Mouse (Mus musculus) retina, embryonic 14.5 days (tissue): Measurements from ENCODE around the gene Dlx1.

Experiments
- DNase-seq: peaks from one replicate; pipeline ENCODE4 v3.0.0-alpha.2; 2015; ENCODE audit warnings: low spot score

The Dlx1 gene

DNA sequence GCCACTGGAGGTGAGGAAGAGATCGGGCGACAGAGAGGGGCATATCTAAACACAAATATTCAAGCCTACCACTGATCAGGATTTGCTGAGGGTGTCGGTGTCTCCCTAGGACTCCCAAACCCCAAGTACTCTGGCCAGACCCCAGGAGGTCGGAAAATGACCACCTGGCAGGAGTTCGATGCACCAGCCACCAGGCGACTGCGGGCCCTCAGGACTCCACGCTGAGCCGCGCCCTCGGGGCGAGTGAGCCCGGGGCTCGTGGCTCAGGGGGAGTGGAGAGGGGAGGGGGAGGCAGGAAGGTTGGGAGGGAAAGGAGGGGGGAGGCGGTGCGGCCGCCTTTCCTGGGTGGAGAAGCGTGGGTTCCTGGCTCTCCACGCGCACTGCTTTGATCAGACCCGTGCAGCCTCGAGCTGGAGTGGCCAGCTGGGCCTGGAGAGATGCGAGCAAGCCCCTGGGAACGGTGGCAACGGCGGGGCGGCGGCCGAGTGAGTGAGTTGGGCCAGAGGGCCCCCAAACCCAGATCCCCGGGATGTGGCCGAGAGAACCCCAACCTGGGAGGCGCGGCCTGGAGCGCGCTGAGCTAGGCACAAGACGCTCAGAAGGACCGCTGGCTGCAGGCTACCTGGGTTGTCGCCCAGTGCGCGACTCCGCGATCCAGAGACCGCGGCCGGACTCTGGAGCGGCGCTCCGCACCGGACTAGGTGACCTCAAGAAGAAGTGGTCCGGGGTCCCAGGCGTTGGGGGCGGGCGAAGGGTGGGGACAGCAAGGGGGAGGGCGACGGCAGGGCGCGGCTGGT is 999 bp downstream of the Dlx1 start:
- peak; percentile 61 for DNase-seq

DNA sequence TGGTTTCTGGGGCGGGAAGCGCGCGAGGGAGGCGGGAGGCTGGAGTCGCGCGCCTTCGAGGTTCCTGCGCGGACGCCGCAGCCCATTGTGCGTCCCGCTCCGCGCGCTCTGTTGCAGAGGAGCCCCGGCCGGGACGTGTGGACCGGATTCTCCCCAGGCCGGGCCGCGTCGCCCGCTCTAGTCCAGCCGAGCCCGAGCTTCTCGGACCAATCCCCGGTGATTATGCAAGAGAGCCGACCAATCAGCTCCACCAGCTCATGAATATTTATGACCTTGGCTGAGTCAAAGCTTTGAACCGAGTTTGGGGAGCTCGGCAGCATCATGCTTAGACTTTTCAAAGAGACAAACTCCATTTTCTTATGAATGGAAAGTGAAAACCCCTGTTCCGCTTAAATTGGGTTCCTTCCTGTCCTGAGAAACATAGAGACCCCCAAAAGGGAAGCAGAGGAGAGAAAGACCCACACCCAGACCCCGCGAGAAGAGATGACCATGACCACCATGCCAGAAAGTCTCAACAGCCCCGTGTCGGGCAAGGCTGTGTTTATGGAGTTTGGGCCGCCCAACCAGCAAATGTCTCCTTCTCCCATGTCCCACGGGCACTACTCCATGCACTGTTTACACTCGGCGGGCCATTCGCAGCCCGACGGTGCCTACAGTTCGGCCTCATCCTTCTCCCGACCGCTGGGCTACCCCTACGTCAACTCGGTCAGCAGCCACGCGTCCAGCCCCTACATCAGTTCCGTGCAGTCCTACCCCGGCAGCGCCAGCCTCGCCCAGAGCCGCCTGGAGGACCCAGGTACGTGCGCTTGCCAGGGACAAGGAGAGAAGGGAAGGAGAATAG is 1.8 kb downstream of the Dlx1 start:
- peak; percentile 92 for DNase-seq

DNA sequence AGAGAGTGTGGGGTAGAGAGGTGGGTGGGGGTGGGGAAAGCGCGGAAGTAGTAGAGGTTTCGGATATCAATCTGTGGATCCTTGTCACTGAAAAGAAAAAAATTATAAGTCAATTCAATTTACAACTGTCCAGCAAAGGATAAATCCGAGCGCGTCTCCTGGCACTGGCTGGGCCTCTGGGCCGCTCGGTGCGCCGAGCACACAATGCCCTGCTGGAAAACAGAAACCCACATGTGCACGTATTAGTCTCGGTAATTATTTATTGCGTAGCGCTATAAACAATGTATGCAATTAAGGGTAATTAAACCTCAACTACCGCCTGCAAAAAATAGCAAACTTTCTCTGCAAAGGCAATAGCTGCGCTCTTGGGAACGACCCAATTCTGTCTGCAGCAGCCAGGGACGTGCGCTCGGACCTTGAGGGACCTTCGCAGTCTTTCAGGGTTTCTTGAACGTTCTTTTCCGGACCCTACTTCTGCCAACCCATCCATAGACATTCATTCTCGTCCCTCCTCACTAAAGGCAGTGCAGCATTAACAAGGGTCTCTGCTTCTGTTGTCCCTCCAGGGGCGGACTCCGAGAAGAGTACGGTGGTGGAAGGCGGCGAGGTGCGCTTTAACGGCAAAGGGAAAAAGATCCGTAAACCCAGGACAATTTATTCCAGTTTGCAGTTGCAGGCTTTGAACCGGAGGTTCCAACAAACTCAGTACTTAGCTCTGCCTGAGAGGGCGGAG is 2.6 kb downstream of the Dlx1 start:
- peak; percentile 38 for DNase-seq

DNA sequence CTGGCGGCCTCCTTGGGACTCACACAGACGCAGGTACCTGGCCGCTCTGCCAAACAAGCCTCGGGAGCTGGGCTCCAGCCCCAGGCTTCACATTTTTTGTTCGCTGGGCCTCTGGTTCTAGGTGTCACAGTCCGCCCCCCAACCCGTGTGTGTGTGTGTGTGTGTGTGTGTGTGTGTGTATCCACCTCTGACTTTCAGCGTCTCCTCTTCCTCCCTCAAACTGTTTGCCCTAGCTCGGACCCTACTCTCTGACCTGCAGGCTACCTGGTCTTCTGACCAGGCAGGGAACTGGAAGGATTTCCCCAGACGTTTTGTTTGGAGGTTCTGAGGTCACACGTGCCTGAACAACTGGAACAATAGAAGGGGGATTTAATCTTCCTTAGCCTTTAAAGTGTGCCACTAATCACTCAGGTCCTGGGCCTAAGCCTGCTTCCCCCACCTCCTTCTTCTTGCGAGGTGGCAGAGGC is 3.2 kb downstream of the Dlx1 start:
- DNase-seq: no peak

DNA sequence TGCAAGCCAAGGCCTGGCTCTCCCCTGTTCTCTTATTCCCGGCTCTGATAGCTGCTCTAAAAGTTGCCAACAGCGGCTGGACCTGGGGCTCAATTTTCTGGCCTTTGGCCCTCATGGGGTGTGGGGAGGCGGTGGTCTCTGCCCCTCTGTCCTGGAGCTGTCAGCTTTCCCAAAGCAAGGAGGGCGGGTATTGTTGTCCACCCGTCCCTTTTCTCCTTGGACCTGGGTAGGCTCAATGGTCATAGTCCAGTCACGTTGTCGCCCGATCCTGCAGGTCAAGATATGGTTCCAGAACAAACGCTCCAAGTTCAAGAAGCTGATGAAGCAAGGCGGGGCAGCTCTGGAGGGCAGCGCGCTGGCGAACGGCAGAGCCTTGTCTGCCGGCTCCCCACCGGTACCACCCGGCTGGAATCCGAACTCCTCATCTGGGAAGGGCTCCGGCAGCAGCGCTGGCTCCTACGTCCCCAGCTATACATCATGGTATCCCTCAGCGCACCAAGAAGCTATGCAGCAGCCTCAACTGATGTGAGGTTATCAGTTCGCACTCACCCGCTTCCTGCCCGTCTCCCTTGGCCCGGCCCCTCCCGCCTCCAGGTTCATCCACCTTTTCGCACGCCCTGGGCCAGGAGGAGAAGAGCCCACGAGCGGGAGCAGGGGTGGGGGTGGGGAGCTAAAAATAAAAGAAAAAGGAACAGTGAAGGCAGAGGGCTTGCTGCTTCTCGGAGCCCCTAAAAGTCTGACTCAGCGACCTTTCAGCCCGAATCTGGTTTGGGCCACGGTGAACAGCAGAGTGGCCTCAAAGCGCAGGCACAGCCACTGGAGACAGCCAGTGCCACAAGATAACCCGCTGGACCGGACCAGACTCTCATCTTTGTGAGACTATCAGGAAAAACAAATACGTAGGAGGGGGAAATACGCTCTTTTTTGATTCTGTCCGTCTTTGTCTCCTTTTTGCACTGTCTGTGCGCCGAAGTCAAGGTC is 4.4 kb downstream of the Dlx1 start:
- DNase-seq: no peak

DNA sequence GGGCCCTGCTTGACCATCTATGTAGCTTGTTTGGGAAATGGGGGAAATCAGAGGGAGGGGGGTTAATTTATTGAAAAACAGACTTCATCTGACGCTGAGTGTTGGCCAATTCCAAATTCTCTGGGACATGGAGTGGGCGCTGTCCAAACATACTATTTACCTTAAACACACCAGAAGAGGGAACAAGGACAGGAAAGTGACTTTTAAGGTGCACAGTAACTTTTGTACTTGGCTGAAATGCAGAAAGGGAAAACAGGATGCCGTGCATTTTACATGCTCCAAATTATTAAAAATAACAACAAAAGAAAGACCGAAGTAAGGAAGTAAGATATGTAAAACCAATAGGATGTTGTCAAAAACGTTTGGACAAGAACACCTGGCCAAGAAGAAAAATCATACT is 5.2 kb downstream of the Dlx1 start:
- no peak for DNase-seq

DNA sequence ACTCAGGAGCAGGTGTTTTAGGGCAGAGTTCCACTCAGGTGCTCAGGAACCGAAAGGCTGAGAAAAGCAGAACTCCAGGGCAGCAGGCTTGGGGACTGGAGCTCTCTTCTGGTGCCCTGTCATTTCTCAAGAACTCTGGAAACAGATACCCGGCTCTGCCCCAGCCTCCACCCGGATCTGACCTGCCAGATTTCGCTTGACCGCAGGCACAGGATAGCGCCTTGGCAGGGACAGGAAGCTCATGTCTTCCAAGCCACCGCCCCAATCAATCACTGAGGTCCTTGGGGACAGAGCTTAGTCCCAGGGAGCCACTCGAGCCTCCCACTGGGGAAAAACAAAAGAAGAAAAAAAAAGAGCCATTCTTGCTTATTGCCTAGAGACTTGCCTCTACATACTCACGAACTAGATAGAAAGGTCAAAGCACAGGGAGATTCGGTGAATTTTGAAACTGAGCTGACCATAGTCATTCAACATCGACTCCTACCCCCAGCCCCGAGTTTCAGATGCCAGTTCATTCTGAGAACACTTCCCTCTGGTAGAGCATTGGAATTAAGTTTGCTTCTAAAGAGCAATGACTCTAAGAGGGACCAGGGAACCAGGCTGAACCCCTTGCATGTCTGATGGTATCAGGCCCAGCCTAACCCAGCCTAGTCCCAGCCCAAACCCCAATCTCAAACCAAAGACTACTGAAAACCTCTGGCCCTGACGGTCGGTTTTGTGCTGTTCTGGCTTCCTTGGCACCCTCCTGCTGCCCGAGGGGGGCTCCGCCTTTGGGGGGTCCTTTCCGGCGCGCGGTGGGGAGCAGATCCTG is 6.5 kb downstream of the Dlx1 start:
- peak; percentile 57 for DNase-seq

DNA sequence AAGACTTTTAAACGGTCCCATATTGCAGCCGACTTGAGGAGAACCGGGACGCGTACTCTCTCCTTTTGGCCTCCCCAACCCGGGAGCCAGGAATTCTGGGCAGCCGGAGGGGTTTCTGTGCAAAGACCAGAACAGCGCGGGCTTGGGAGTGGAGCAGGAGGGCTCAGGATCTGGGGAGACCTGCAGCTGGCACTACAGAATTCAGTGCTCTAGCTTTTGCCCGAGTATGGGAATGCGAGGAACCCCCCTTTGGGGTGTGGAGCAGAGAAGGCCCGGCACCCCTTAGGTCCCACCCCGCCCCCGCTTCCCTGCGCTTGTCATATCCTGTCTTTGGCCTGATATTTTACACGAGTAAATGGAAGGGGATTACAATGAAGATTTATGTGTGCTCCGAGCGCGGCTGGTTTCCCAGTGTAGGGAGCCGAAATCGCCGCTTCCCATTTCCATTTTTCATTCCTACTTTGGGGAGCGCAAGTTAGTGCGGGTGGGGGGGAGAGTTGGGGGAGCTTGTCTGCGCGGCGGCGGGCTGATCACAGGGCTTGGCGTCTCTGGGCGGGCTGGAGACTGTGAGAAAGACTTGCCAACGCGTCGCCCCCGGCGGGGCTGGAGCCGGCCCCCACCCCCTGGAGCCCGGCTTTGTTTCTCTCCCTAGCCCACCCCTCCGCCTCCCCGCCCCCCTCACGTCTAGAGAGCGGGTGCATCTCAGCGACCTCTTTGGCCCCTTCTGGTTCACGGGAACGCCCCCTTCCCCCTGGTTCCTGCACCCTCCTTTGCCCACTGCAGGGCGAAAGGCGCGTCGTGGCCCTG is 12.9 kb downstream of the Dlx1 start:
- DNase-seq: no peak

DNA sequence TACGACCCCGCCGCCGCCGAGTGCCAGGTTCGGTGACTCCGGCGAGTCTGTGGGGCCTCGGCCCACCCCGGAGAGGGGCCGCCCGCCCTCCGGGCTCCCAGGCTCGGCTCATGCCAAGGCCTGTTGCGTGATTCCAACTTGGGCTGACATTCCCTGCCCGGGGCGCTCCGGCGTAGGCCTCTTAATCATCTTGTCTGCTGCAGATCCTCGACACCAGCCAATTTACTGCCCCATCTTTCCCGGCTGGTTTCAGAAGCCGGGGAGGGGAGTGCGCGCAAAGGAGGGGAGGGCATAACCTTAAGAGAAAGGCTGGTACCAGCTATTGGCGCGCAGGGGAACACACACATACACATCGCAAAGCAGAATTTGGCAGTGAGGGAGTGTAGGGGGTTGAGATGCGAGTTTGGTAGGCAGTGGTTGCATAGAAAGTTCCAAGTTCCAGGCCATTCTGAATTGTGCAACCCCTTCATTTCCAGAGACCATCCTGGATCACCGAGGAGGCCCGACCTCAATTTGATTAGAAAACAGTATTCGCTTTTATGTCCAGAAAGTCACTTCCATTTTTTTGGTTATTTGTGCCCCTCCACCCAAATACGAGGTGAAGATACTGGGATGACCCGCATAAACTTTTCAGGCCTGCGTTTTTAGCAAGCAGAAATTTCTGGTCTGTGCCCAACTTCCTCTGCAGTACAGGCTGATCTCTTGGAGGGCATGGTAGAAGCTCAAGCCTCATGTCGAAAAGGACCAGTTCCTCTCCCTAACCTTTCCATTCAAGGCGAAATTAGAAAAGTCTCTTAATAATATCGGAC is 13.7 kb downstream of the Dlx1 start:
- peak; percentile 47 for DNase-seq

DNA sequence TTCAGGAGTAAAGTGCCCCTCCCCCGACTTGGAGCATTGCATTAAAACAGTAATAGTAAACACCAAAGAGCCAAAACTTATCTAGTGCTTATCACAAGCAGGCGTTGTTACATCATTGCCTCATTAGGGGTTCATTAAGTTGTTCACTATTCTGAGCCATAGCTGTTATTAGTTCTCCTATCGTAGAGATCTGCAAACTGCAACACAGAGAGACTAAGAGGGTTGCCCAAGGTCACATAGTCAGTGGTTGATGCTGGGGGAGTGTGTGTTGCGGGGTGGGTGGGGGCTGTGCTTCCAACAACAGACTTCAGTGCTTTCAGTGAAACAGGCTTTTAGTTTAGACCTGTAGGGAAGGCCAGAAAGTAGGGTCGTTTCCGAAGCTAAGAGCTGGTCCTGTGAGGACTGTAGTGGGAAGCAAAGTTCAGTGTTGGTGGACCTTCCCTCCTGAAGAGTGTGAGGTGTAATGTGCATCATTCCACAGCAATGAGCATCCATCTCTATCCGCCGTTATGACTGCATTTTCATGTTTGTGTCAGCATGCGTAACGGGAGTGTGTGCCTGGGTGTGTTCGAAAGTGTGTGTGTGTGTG is 14.4 kb downstream of the Dlx1 start:
- DNase-seq: no peak

DNA sequence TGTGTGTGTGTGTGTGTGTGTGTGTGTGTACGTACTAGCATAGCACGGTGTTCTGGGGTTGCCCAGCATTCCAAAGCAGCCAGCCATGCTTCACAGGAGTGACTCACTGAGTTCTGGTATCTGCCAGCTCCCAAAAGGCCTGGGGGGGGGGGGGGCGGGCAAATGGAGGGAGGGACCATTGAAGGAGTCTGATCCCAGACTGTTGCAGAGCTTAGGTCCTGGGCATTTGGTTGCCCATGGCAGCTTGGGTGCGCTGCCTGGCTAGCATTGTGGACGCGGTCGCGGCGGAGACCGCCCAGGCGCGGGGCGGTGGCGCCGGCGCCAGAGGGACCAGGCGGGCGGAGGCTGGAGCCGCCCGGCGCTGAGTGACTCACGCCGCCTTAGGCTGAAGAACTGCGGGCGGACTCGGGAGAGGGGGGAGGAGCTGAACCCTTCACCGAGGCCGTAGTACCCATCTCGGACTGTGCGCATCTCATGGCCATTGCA is 14.9 kb downstream of the Dlx1 start:
- peak; percentile 67 for DNase-seq

DNA sequence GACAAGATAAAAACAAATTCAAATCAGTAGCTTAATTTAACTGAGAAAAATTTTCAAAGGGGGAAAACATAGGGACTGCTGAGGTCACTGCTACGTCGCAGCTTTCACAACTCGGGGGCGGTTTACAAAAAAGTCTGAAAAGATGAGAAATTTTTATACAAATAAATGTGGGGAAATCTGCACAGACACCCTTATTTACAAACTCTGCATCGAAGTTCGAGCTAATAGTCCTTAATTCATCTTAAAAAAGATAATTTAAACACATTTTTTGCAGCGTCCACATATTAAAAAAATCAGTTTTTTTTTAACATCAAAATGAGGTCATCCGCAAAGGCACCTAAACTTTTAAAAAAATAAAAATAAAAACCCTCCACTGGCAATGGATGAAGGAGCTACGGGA is 15.6 kb downstream of the Dlx1 start:
- no peak for DNase-seq

DNA sequence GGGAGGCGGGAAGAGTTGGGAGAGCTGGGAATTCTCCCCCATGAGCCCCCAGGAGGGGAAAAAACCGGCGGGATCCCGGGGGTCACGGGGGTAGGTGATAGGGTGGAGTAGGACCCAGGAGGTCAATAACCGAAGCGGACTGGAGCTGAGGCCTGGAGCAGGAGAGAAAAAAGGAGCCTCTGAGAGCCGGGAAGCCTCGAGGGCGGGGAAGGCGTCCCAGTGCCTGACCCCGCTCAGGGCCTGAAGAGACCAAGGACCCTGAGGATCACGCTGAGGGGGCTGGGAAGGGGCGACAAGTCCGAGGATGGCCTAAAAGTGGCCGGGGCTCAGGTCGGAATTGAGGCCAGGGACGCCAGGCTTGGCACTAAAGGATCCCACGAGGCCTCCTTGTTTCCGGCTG is 16.0 kb downstream of the Dlx1 start:
- peak; percentile 51 for DNase-seq

DNA sequence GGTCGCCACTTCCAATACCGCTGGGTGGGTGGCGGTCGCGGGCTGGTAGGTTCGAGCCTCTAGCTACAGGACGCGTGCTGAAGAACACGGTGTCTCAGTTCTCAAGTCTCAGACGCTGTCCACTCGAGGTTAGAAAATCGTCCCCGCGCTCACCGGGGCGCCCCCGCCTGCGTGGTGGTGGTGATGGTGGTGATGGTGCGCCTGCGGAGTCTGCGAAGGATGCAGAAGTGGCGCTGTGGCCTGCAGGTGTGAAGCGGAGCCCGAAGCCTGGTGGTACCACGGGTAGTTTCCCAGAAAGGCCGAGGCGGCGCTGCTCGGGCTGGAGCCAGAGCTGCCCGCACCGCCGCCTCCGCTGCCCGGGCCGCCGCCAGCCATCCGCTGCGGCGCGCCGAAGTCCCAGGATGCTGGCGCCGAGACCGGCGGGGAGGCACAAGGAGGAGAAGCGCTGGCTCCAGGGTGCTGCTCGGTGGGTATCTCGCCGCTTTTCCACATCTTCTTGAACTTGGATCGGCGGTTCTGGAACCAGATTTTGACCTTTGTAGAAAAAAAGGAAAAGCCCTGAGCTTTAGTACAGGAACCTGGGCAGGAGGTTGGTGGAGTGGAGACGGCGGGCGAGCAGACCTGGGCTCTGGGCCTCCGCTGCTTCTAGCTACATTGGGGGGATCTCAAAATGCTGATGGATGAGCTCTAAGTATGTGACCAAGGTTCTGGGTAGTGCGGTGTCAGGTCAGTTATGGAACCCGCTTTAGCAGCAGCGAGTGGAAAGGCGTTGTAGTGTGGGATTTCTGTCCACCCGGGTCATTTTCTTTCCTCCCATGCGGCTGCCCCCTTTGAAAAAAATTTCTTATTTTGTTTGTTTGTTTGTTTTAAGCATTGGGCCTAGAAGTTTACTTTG is 16.7 kb downstream of the Dlx1 start:
- DNase-seq: peak; percentile 68

DNA sequence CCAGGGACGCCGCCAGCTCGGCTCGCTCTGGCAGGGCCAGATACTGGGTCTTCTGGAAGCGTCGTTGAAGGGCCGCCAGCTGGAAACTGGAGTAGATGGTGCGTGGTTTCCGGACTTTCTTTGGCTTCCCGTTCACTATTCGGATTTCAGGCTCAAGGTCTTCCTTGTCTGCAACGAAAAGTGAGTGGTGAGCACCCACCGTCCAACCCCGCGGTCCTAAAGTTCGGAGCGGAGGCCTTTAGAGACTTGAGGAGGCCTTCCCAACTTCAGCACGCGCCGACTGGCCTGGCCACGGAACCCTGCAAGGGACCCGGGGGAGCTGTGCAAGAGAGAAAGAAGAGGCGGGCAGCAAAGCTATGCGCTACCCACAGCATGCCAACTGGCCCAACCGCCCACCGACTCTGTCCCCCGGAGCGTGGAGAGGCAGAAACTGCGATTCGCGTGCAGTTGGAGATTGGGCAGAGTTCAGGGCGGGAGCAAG is 17.5 kb downstream of the Dlx1 start:
- no peak for DNase-seq

DNA sequence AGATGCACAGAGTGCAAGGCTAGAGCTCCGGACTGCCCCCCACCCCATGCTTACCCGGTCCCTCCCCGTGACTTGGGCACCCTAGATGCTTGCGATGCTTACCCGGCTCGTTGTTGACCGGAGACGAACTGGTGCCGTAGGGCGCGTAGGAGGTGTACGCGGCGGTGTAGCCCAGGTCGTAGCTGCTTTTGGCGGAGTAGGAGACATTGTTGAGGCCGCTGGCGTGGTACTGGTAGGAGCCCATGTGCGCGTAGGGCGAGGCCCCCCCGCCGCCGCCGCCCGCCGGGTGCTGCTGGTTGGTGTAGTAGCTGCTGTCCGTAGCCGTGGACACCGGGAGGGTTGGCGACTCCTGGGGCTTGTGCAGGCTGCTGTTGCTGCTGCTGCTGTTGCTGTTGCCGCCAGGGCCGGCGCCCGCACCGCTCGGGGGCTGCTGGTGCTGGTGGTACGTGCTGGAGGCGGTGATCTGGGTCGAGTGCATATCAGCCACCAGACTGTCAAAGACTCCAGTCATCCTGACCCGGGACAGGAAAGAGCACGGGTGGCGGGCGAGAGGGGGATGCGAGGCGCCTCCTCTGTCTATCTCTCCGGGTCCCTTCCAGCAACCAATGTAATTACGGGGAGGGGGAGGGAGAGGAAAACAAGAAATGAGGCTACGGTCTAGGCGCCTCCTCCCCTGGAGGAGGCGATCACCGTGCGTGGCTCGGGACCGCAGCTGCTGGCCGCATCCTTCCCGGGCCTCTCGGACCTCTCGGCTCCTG is 18.1 kb downstream of the Dlx1 start:
- DNase-seq: no peak
